Mouse (Mus musculus) cerebellum, adult 11-12 months (tissue): ENCODE results near the gene Zfp704.
"Not testable (repeated sequence)": the region's sequence is repeated elsewhere in the genome, so short reads cannot be mapped to it uniquely, and the experiment has no call there.

Source experiments
- DNase-seq: peaks from one replicate; pipeline ENCODE4 v3.0.0; 2022

Zfp704 gene

GRCm38 (mm10) chr3:9594457-9594856 is 15.4 kb downstream of the Zfp704 start:
- no peak for DNase-seq

GRCm38 (mm10) chr3:9593832-9594231 is 16.1 kb downstream of the Zfp704 start:
- peak; percentile 29 for DNase-seq

GRCm38 (mm10) chr3:9591416-9592110 is 18.3 kb downstream of the Zfp704 start:
- no peak for DNase-seq

GRCm38 (mm10) chr3:9588635-9589034 is 21.2 kb downstream of the Zfp704 start:
- no peak for DNase-seq

GRCm38 (mm10) chr3:9587304-9587703 is 22.6 kb downstream of the Zfp704 start:
- DNase-seq, result no peak

- no peak for DNase-seq
Observed at GRCm38 (mm10) chr3:9583516-9583915, 26.4 kb downstream of the Zfp704 start.

- DNase-seq, result no peak
Observed at GRCm38 (mm10) chr3:9580952-9581798, 28.7 kb downstream of the Zfp704 start.

GRCm38 (mm10) chr3:9580102-9580501 is 29.8 kb downstream of the Zfp704 start:
- DNase-seq, result no peak

GRCm38 (mm10) chr3:9579028-9579643 is 30.7 kb downstream of the Zfp704 start:
- no peak for DNase-seq

- no peak for DNase-seq
Observed at GRCm38 (mm10) chr3:9576872-9577271, 33.0 kb downstream of the Zfp704 start.

GRCm38 (mm10) chr3:9574305-9574704 is 35.6 kb downstream of the Zfp704 start:
- DNase-seq, result no peak

GRCm38 (mm10) chr3:9573581-9573980 is 36.3 kb downstream of the Zfp704 start:
- DNase-seq, result no peak

- DNase-seq, result no peak
Observed at GRCm38 (mm10) chr3:9572261-9572660, 37.6 kb downstream of the Zfp704 start.

GRCm38 (mm10) chr3:9570782-9571181 is 39.1 kb downstream of the Zfp704 start:
- DNase-seq, result no peak

- DNase-seq, result not testable (repeated sequence)
Observed at GRCm38 (mm10) chr3:9569706-9570105, 40.2 kb downstream of the Zfp704 start.

GRCm38 (mm10) chr3:9568565-9569228 is 41.2 kb downstream of the Zfp704 start:
- peak; percentile 27 for DNase-seq

- DNase-seq, result no peak
Observed at GRCm38 (mm10) chr3:9567948-9568347, 41.9 kb downstream of the Zfp704 start.

GRCm38 (mm10) chr3:9566831-9567230 is 43.1 kb downstream of the Zfp704 start:
- DNase-seq, result no peak

GRCm38 (mm10) chr3:9563562-9563961 is 46.3 kb downstream of the Zfp704 start:
- DNase-seq, result no peak

GRCm38 (mm10) chr3:9562649-9563328 is 47.1 kb downstream of the Zfp704 start:
- DNase-seq, result no peak

GRCm38 (mm10) chr3:9557778-9558560 is 51.9 kb downstream of the Zfp704 start:
- no peak for DNase-seq

GRCm38 (mm10) chr3:9556137-9556536 is 53.7 kb downstream of the Zfp704 start:
- DNase-seq, result no peak
